Mouse (Mus musculus) CH12.LX (cell line): ENCODE results near the gene Gas7. TPM values are rescaled to one million over a fixed set of nuclear protein-coding genes. Genes with fewer than 3 reads are reported as not detected.

Experiments used
- DNase-seq: peaks from one replicate; pipeline ENCODE4 v3.0.0-alpha.2; 2013; ENCODE audit errors: extremely low read depth
- H3K27ac ChIP-seq: 2 replicates; pipeline ENCODE4 v1.5.1; 2012; ENCODE audit warnings: low read depth, mild to moderate bottlenecking, control low read depth, moderate library complexity; ENCODE audit not compliant: insufficient read depth
- H3K27me3 ChIP-seq: replicated peaks from 2 replicates; pipeline ENCODE3; 2012; ENCODE audit warnings: inconsistent platforms
- H3K36me3 ChIP-seq, 2 experiments: replicated peaks in 1 of 2; 2 replicates each; pipeline versions ENCODE3 to v1.6.1; 2012; ENCODE audit warnings: inconsistent platforms in 1 of 2, low read length in 1 of 2, mild to moderate bottlenecking in 1 of 2, mixed read lengths in 1 of 2, moderate library complexity in 1 of 2; ENCODE audit not compliant: control insufficient read depth in 1 of 2, insufficient read depth in 1 of 2
- H3K4me1 ChIP-seq, 2 experiments: 2 replicates each; pipeline ENCODE4 v1.6.1; 2012; ENCODE audit warnings: inconsistent platforms in 1 of 2, moderate library complexity in 1 of 2; ENCODE audit not compliant: insufficient read depth in 2 of 2, control insufficient read depth in 1 of 2
- H3K4me2 ChIP-seq: 2 replicates; pipeline ENCODE4 v1.6.1; 2012; ENCODE audit warnings: low read depth, mild to moderate bottlenecking, control low read depth; ENCODE audit not compliant: poor library complexity, insufficient read depth, severe bottlenecking
- H3K4me3 ChIP-seq, 3 experiments: fragments of 150-350 bp in 1 of 3; sonication (generic) in 1 of 3; replicated peaks in 1 of 3; 2 replicates each; pipeline versions ENCODE3 to v1.5.1; 2011 to 2012; ENCODE audit warnings: low read depth in 2 of 3, low read length in 2 of 3, mild to moderate bottlenecking in 2 of 3, moderate library complexity in 2 of 3, control low read depth in 1 of 3, improper control_type of control experiment in 1 of 3, inconsistent platforms in 1 of 3, mixed read lengths in 1 of 3; ENCODE audit not compliant: poor library complexity in 1 of 3
- H3K79me2 ChIP-seq: replicated peaks from 2 replicates; pipeline ENCODE4 v1.6.1; 2012; ENCODE audit warnings: mild to moderate bottlenecking, moderate library complexity; ENCODE audit not compliant: control insufficient read depth, poor library complexity, insufficient read depth, severe bottlenecking; ENCODE audit errors: extremely low read depth
- H3K9ac ChIP-seq: 2 replicates; pipeline ENCODE4 v1.6.1; 2012; ENCODE audit warnings: low read depth, mild to moderate bottlenecking, control low read depth, moderate library complexity; ENCODE audit not compliant: insufficient read depth
- H3K9me3 ChIP-seq: replicated peaks from 2 replicates; pipeline ENCODE3; 2012; ENCODE audit warnings: low read length, inconsistent platforms, mixed read lengths
- BHLHE40 ChIP-seq: IDR thresholded peaks from 2 replicates; pipeline ENCODE4 v1.6.1; 2011; ENCODE audit warnings: mild to moderate bottlenecking, low read depth, low read length, improper control_type of control experiment
- CHD1 ChIP-seq: IDR thresholded peaks from 2 replicates; pipeline ENCODE4 v1.6.1; 2012; ENCODE audit warnings: low read depth, low read length, improper control_type of control experiment, inconsistent platforms
- CHD2 ChIP-seq: IDR thresholded peaks from 2 replicates; pipeline ENCODE4 v1.6.1; 2011; ENCODE audit warnings: low read length, improper control_type of control experiment
- EP300 ChIP-seq: IDR thresholded peaks from 2 replicates; pipeline ENCODE4 v1.6.1; 2011; ENCODE audit warnings: low read length, improper control_type of control experiment
- HCFC1 ChIP-seq: IDR thresholded peaks from 2 replicates; pipeline ENCODE4 v1.6.1; 2012; ENCODE audit warnings: low read depth, mild to moderate bottlenecking, inconsistent platforms, low read length, improper control_type of control experiment
- JUN ChIP-seq: IDR thresholded peaks from 2 replicates; pipeline ENCODE4 v1.6.1; 2011; ENCODE audit warnings: low read depth, mild to moderate bottlenecking, low read length, improper control_type of control experiment, moderate library complexity; ENCODE audit not compliant: insufficient read depth
- JUND ChIP-seq: conservative IDR thresholded peaks from 2 replicates; pipeline ENCODE4 v1.6.1; 2011; ENCODE audit warnings: low read depth, low read length, improper control_type of control experiment
- KAT2A ChIP-seq: IDR thresholded peaks from 2 replicates; pipeline ENCODE4 v1.6.1; 2012; ENCODE audit warnings: low read length, improper control_type of control experiment, inconsistent platforms; ENCODE audit not compliant: insufficient replicate concordance
- MAFK ChIP-seq: IDR thresholded peaks from 2 replicates; pipeline ENCODE4 v1.6.1; 2011; ENCODE audit warnings: low read length, improper control_type of control experiment; ENCODE audit not compliant: insufficient replicate concordance
- MEF2A ChIP-seq: IDR thresholded peaks from 2 replicates; pipeline ENCODE4 v1.6.1; 2014; ENCODE audit warnings: low read depth, mild to moderate bottlenecking, inconsistent platforms, low read length, improper control_type of control experiment, borderline replicate concordance
- MXI1 ChIP-seq: IDR thresholded peaks from 2 replicates; pipeline ENCODE4 v1.6.1; 2011; ENCODE audit warnings: mild to moderate bottlenecking, low read depth, low read length, improper control_type of control experiment
- NELFE ChIP-seq: IDR thresholded peaks from 2 replicates; pipeline ENCODE4 v1.6.1; 2011; ENCODE audit warnings: low read depth, low read length, improper control_type of control experiment
- NRF1 ChIP-seq: IDR thresholded peaks from 2 replicates; pipeline ENCODE4 v1.6.1; 2014; ENCODE audit warnings: low read depth, mild to moderate bottlenecking, inconsistent platforms, low read length, improper control_type of control experiment, moderate library complexity
- PAX5 ChIP-seq: IDR thresholded peaks from 2 replicates; pipeline ENCODE4 v1.6.1; 2012; ENCODE audit warnings: low read length, inconsistent platforms, mixed read lengths
- POLR2A ChIP-seq: IDR thresholded peaks from 2 replicates; pipeline ENCODE4 v1.6.1; 2011; ENCODE audit warnings: low read depth, mild to moderate bottlenecking, improper control_type of control experiment, low read length
- POLR2AphosphoS2 ChIP-seq: IDR thresholded peaks from 2 replicates; pipeline ENCODE4 v1.6.1; 2011; ENCODE audit warnings: low read depth, low read length, improper control_type of control experiment
- RAD21 ChIP-seq: IDR thresholded peaks from 2 replicates; pipeline ENCODE4 v1.6.1; 2011; ENCODE audit warnings: low read depth, mild to moderate bottlenecking, low read length, improper control_type of control experiment, moderate library complexity
- RCOR1 ChIP-seq: conservative IDR thresholded peaks from 2 replicates; pipeline ENCODE4 v1.6.1; 2012; ENCODE audit warnings: low read depth, mild to moderate bottlenecking, inconsistent platforms, low read length, improper control_type of control experiment
- SMC3 ChIP-seq: IDR thresholded peaks from 2 replicates; pipeline ENCODE4 v1.6.1; 2011; ENCODE audit warnings: low read depth, low read length, improper control_type of control experiment
- TBP ChIP-seq: conservative IDR thresholded peaks from 2 replicates; pipeline ENCODE4 v1.6.1; 2011; ENCODE audit warnings: low read depth, low read length, improper control_type of control experiment
- TCF12 ChIP-seq: IDR thresholded peaks from 2 replicates; pipeline ENCODE4 v1.6.1; 2014; ENCODE audit warnings: low read depth, mild to moderate bottlenecking, inconsistent platforms, low read length, improper control_type of control experiment
- UBTF ChIP-seq: IDR thresholded peaks from 2 replicates; pipeline ENCODE4 v1.6.1; 2012; ENCODE audit warnings: low read depth, mild to moderate bottlenecking, inconsistent platforms, low read length, improper control_type of control experiment, moderate library complexity
- USF1 ChIP-seq: IDR thresholded peaks from 2 replicates; pipeline ENCODE4 v1.6.1; 2014; ENCODE audit warnings: low read depth, mild to moderate bottlenecking, inconsistent platforms, low read length, improper control_type of control experiment
- ZKSCAN1 ChIP-seq: IDR thresholded peaks from 2 replicates; pipeline ENCODE4 v1.6.1; 2012; ENCODE audit warnings: low read depth, inconsistent platforms, low read length, improper control_type of control experiment, borderline replicate concordance
- ZMIZ1 ChIP-seq: IDR thresholded peaks from 2 replicates; pipeline ENCODE4 v1.6.1; 2012; ENCODE audit warnings: low read depth, mild to moderate bottlenecking, inconsistent platforms, low read length, improper control_type of control experiment
- dilution Hi-C: fragments of 300-500 bp; cut with MboI; formaldehyde crosslinking; loops from 2 replicates; pipeline ENCODE4 v1.14.3; 2020; ENCODE audit warnings: low sequenced_read_pairs; ENCODE audit not compliant: extremely low pct_unique_long_range_greater_than_20kb, extremely low pct_ligation_motif_present
- in situ Hi-C: fragments of 300-500 bp; cut with MboI; formaldehyde crosslinking; loops from 3 replicates; pipeline ENCODE4 v1.14.3; 2019; ENCODE audit warnings: low sequenced_read_pairs, low pct_ligation_motif_present, low pct_unique_long_range_greater_than_20kb, mixed read lengths
- polyA plus RNA-seq: library from polyadenylated mRNA; unstranded; fragments of >175 nt; gene quantifications from 2 replicates; pipeline ENCODE4 v1.2.1, GENCODE M21; 2012; ENCODE audit warnings: low read depth; ENCODE audit not compliant: insufficient read length
- total RNA-seq, 2 experiments: library from RNA; depleted of rRNA; stranded (reverse); fragments of 300-350 nt in 1 of 2; fragments of >200 nt in 1 of 2; gene quantifications; 2 replicates each; pipeline ENCODE4 v1.2.3; 2012 to 2014

The Gas7 gene
- total and polyA plus RNA-seq, 3 experiments, result 7.0 to 20.8 (median 7.0) TPM

- H3K4me3 ChIP-seq, result no peak overlapping the region
- peaks cover 0 to 2% of the 10 kb centered on the region in 2 experiments for H3K36me3 ChIP-seq
- no peak for DNase-seq
- H3K27ac ChIP-seq, result no peak overlapping the region
- no peaks in the 10 kb centered on the region for H3K27me3 ChIP-seq
- H3K4me1 ChIP-seq, result peaks cover 38 to 69% of the 10 kb centered on the region in 2 experiments
- in situ Hi-C loops, result loop anchor here (5.0 kb wide), 1 partner anchor 61 kb away; no protein-coding TSS in a partner anchor
- no peaks in the 10 kb centered on the region for H3K9me3 ChIP-seq
- H3K79me2 ChIP-seq, result no peaks in the 10 kb centered on the region
- dilution Hi-C loops, result no loop called here
- TF ChIP-seq KAT2A (no peak), BHLHE40 (no peak), MAFK (no peak), POLR2AphosphoS2 (no peak), NRF1 (no peak), CHD1 (no peak), ZKSCAN1 (no peak), TBP (no peak), JUN (no peak), SMC3 (no peak), ZMIZ1 (no peak)
- no peak overlapping the region for H3K4me2 ChIP-seq
- H3K9ac ChIP-seq, result no peak overlapping the region
Measured at GRCm38 (mm10) chr11:67581549-67581948, 126.3 kb downstream of the Gas7 start.

DNA sequence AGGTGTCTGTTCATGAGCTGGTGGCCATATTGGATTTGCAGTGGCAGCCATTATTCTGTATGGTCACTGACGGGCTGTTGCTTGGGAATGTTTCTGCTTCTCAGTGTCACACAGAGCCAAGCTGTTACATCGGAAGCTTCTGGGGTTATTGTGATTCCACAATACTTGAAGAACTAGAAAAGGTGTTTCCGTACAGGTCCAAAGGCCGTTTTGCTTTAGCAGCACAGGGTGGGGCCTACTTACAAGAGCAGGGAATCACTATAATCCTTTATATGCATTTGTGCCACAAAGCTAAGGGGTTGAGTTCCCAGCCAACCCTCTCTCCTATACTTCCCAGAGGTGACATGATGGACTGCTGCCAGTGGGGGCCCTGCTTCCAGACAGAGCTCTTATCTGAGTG is 127.3 kb downstream of the Gas7 start:
- H3K4me3 ChIP-seq, result no peak overlapping the region
- H3K27ac ChIP-seq, result no peak overlapping the region
- H3K79me2 ChIP-seq, result no peaks in the 10 kb centered on the region
- H3K36me3 ChIP-seq, result peaks cover 0 to 2% of the 10 kb centered on the region in 2 experiments
- no peak overlapping the region for H3K9ac ChIP-seq
- no peaks in the 10 kb centered on the region for H3K27me3 ChIP-seq
- dilution Hi-C loops, result no loop called here
- no peaks in the 10 kb centered on the region for H3K9me3 ChIP-seq
- no peak overlapping the region for H3K4me2 ChIP-seq
- no peak for TF ChIP-seq NRF1
- no peak for TF ChIP-seq RCOR1
- TF ChIP-seq HCFC1, result no peak
- TF ChIP-seq UBTF, result no peak
- no peak for TF ChIP-seq ZKSCAN1
- no peak for TF ChIP-seq POLR2AphosphoS2
- TF ChIP-seq MXI1, result no peak
- no peak for TF ChIP-seq TCF12
- TF ChIP-seq TBP, result no peak
- no peak for TF ChIP-seq RAD21
- no peak for TF ChIP-seq POLR2A
- TF ChIP-seq EP300, result no peak
- TF ChIP-seq CHD2, result no peak
- no peak for TF ChIP-seq NELFE
- no peak for TF ChIP-seq JUND
- TF ChIP-seq MEF2A, result no peak
- no peak for TF ChIP-seq USF1
- no peak for TF ChIP-seq PAX5
- TF ChIP-seq BHLHE40, result no peak
- TF ChIP-seq, all 38 proteins: peak for 0
- H3K4me1 ChIP-seq, result peaks cover 41 to 68% of the 10 kb centered on the region in 2 experiments
- no peak for DNase-seq
- in situ Hi-C loops, result loop anchor here (5.0 kb wide), 1 partner anchor 60 kb away; no protein-coding TSS in a partner anchor
